Mouse (Mus musculus) lung, adult 2 months (tissue): ENCODE results near the gene Lamtor4. TPM values are rescaled to one million over a fixed set of nuclear protein-coding genes. Genes with fewer than 3 reads are reported as not detected.

ENCODE experiments used
- DNase-seq: peaks from one replicate; pipeline ENCODE4 v3.0.0; 2022
- H3K4me1 ChIP-seq: fragments of 200-500 bp; 2 replicates; pipeline ENCODE4 v1.6.1; 2011; ENCODE audit warnings: low read length; ENCODE audit not compliant: control insufficient read depth, insufficient read depth
- H3K4me3 ChIP-seq: fragments of 200-500 bp; replicated peaks from 2 replicates; pipeline ENCODE3; 2011; ENCODE audit warnings: low read depth, mild to moderate bottlenecking, control low read depth, low read length; ENCODE audit errors: extremely low read depth
- CTCF ChIP-seq: fragments of 200-500 bp; IDR thresholded peaks from 2 replicates; pipeline ENCODE4 v1.5.1; 2011; ENCODE audit warnings: mild to moderate bottlenecking, low read length, control low read depth; ENCODE audit not compliant: insufficient read depth
- POLR2A ChIP-seq: fragments of 200-500 bp; IDR thresholded peaks from 2 replicates; pipeline ENCODE4 v1.6.1; 2011; ENCODE audit warnings: low read depth, mild to moderate bottlenecking, control low read depth, low read length, borderline replicate concordance; ENCODE audit errors: extremely low read depth
- WGBS: fragments of 180-500 bp; shearing (Covaris S2); methylation state at CpG from one replicate; pipeline ENCODE4 v1.1.7; 2018; 5-methylcytosine and 5-hydroxymethylcytosine counted together
- polyA plus RNA-seq: library from polyadenylated mRNA; depleted of rRNA; stranded (reverse); fragments of >200 nt; gene quantifications from 2 replicates; pipeline ENCODE4 v1.2.3, GENCODE M21; 2012

The Lamtor4 gene
- polyA plus RNA-seq, 1 experiment, result 156 TPM

- TF ChIP-seq CTCF (no peak), POLR2A (no peak)
- no peak for DNase-seq
- H3K4me3 ChIP-seq, result no peak overlapping the region
- no peaks in the 10 kb centered on the region for H3K4me1 ChIP-seq
- 75% methylated on average over 3 of the region's 3 CpGs for WGBS
Observed at GRCm38 (mm10) chr5:138229511-138229910, 25.8 kb upstream of the Lamtor4 start.

- DNase-seq, result no peak
- Histone ChIP-seq H3K4me3 (no peak overlapping the region), H3K4me1 (no peaks in the 10 kb centered on the region)
- TF ChIP-seq POLR2A, result no peak
- WGBS, result 86% methylated on average over 2 of the region's 2 CpGs
Observed at GRCm38 (mm10) chr5:138233778-138234177, 21.5 kb upstream of the Lamtor4 start.

GRCm38 (mm10) chr5:138234224-138234623 lies 21.1 kb upstream of the Lamtor4 start:
- TF ChIP-seq CTCF, result no peak
- no peak for TF ChIP-seq POLR2A
- no peak overlapping the region for H3K4me3 ChIP-seq
- no peak for DNase-seq
- H3K4me1 ChIP-seq, result no peaks in the 10 kb centered on the region

- DNase-seq, result no peak
- TF ChIP-seq POLR2A, result no peak
- TF ChIP-seq CTCF, result no peak
- 8% methylated on average over 2 of the region's 2 CpGs for WGBS
Observed at GRCm38 (mm10) chr5:138241511-138241910, 13.8 kb upstream of the Lamtor4 start.

GRCm38 (mm10) chr5:138251144-138251543 lies 4.1 kb upstream of the Lamtor4 start:
- no peak overlapping the region for H3K4me3 ChIP-seq
- no peak for DNase-seq
- no peak for TF ChIP-seq CTCF
- no peak for TF ChIP-seq POLR2A
- 86% methylated on average over 12 of the region's 12 CpGs for WGBS
- H3K4me1 ChIP-seq, result peaks cover 5% of the 10 kb centered on the region

More at GRCm38 (mm10) chr5:138241511-138241910, 13.8 kb upstream of the Lamtor4 start:
- no peak overlapping the region for H3K4me3 ChIP-seq
- no peaks in the 10 kb centered on the region for H3K4me1 ChIP-seq

- no peak overlapping the region for H3K4me3 ChIP-seq
- 92% methylated on average over 3 of the region's 3 CpGs for WGBS
- no peak for TF ChIP-seq CTCF
- TF ChIP-seq POLR2A, result no peak
- H3K4me1 ChIP-seq, result peaks cover 8% of the 10 kb centered on the region
- no peak for DNase-seq
Observed at GRCm38 (mm10) chr5:138253061-138253460, 2.2 kb upstream of the Lamtor4 start.

GRCm38 (mm10) chr5:138256094-138256467 lies 799 bp downstream of the Lamtor4 start:
- Histone ChIP-seq H3K4me3 (peak overlapping the region; percentile 98), H3K4me1 (peaks cover 8% of the 10 kb centered on the region)
- 14% methylated on average over 7 of the region's 7 CpGs for WGBS
- DNase-seq, result no peak
- TF ChIP-seq POLR2A (no peak), CTCF (no peak)

GRCm38 (mm10) chr5:138256966-138257584 lies 1.8 kb downstream of the Lamtor4 start:
- no peak for TF ChIP-seq POLR2A
- TF ChIP-seq CTCF, result no peak
- peaks cover 8% of the 10 kb centered on the region for H3K4me1 ChIP-seq
- 79% methylated on average over 10 of the region's 10 CpGs for WGBS
- DNase-seq, result no peak
- no peak overlapping the region for H3K4me3 ChIP-seq

- Histone ChIP-seq H3K4me1 (peaks cover 11% of the 10 kb centered on the region), H3K4me3 (no peak overlapping the region)
- no peak for TF ChIP-seq POLR2A
- TF ChIP-seq CTCF, result no peak
- DNase-seq, result no peak
- 86% methylated on average over 4 of the region's 4 CpGs for WGBS
Observed at GRCm38 (mm10) chr5:138257585-138257978, 2.3 kb downstream of the Lamtor4 start.

GRCm38 (mm10) chr5:138258078-138258477 lies 2.8 kb downstream of the Lamtor4 start:
- no peak for DNase-seq
- Histone ChIP-seq H3K4me1 (peaks cover 14% of the 10 kb centered on the region), H3K4me3 (no peak overlapping the region)
- TF ChIP-seq CTCF, result no peak
- no peak for TF ChIP-seq POLR2A
- WGBS, result 89% methylated on average over 3 of the region's 3 CpGs

- Histone ChIP-seq H3K4me1 (peaks cover 14% of the 10 kb centered on the region), H3K4me3 (no peak overlapping the region)
- no peak for TF ChIP-seq POLR2A
- no peak for TF ChIP-seq CTCF
- 74% methylated on average over 6 of the region's 6 CpGs for WGBS
- no peak for DNase-seq
Observed at GRCm38 (mm10) chr5:138258542-138258941, 3.3 kb downstream of the Lamtor4 start.
